Mouse (Mus musculus): Measurements from ENCODE around the gene Tor1b.

The Tor1b gene

DNA sequence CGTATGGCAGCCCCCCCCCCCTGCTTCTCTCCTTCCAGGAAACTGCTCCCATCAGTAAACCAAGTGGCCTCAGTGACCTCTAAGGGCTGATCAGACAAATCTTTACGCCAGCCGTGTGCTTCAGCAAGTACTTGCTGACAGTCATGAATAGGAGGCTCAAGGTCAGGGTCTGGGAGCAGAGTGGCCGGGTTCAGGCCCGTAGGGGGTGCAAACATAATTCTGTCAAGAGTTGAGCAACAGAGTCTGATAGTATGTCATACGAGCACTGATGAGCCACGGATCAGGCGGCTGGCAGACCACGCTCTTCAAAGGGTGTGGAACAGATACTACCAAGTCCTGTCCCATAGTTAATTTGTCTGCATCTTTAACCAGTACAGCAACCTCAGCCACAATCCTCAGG, 37.5 kb downstream of the Tor1b start:
- no peak for DNase-seq (ENCODE audit: low spot score)

DNA sequence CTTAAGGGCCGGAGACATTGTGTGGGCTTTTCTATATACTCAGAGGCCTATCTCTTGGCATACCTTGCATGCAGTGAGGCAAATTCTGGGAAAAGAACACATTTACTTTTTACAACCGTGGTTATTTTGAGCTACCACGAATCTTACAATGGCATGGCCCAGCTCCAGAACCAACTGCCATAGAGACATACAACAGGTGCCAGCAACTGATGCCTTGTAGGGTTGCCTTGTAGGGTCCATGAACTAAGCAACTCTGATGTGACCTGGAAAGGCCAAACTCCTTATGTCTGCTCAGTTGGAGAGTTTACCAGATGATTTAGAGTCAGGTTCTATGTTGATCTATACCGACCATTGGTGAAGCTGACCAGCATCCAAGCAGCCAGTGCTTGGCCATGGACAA, 42.1 kb downstream of the Tor1b start:
- DNase-seq (ENCODE audit: low spot score): no peak

DNA sequence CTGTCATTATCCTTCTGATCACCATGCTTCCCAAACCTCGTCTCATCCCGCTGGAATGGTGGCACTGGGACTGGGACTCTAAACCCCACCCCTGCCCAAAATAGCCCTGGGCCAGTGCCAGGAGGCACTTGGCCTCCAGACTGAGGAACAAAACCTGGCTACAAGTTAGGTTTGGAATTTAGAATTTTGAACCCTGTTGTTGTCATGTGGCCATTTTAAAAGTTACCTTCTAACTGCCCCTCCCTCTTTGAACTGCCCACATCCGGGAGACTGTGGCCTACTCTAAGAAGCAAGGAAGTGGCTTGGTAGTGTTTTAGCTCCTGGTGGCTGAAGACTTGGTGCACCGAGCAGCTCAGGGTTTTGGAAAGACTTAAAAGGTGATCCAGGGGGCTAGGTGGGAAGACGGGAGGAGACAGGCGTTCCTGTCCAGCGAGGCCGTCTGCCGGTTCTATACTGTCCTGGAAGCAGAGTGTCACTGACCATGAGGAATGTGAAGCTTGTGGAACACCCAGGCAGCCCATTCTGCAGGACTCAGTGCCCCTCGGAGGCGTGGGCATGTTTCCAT, 42.8 kb downstream of the Tor1b start:
- no peak for DNase-seq (ENCODE audit: low spot score)

DNA sequence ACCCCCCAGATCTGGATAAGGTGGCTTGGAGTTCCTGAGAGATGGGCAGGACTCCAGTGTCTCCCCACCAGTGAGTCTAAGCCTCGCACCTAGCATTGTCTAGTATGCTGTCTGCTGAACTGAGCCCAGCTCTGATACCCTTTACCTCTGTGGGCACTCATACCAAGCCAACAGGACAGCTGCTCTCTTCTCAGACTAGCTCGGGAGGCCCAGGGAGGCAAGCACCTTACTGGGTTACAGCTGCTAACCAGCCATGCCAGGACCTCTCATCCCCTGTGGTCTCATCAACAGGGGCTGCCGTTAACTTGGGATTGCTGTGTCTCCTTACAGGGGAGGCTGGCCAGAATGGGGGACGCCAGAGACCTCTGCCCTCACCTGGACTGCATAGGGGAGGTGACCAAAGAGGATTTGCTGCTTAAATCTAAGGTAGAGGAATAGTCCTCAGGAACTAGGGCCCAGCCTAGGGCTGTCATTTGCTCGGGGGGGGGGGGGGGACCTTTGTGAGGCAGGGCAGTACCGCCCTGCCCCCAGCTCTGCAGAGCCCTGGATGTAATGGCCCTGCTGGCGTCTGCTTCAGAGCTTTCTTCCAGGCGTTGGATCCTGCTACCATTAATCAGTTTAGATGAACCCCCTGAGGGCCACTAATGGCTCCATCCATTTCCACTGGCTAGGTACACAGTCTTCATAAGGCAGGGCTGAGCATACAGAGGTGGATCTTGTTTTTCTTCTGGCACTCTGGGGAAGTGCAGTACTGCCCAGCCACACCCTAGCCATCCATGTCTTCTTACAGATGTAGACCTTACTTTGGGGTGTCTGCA, 45.9 kb downstream of the Tor1b start:
- no peak for DNase-seq (ENCODE audit: low spot score)

DNA sequence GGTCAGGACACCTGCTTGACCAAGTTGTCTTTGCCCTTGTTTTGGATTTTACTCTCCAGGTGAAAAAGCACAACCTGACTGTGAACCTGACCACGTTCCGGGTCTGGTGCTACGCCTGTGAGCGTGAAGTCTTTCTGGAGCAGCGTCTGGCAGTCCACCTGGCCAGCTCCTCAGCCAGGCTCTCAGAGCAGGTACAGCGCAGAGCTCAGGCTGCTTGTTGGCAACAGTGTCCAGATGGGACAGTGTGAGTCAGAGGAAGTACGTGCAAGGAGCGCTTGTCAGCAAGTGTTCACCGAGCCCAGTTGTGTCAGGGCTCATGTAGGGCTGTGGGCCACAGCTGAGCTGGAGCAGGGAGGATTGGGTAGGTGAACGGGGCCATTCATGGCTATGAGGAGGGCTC, 50.1 kb downstream of the Tor1b start:
- DNase-seq (ENCODE audit: low spot score): no peak

DNA sequence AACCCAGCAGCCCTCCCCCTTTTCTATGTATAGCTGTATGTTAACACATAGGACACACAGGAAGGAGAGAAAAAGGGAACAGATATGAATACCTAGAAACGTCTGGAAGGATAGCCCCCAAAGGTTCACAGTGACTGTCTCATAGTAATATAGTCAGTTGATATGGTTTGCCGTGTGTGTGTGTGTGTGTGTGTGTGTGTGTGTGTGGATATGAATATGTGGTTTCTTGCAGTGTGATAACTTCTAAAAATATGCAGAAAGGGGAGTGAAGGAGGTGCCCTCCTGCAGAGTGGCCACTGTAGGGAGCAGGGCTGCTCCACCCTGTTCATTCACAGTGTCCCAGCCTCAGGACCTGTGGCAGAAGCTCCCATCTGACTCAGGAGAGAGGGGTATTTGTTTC, 52.7 kb downstream of the Tor1b start:
- no peak for DNase-seq (ENCODE audit: low spot score)

DNA sequence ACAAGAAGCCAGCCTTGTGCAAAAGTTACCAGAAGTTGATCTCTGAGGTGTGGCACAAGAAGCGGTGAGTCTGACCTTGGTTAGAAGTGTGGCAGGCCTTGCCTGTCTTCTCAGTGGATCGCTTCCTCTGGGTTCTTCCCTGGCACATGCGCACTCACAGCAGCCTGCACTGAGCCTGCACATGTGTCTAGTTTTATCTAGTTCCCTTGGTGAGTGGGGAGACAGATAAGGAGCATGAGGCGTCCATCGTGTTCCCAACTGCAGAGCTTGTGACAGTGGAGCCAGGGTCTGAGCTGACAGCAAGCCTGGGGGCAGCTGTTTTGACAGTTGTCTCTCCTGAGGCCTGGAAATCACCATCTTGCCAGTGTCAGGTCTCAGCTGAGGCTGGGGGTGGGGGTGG, 53.7 kb downstream of the Tor1b start:
- no peak for DNase-seq (ENCODE audit: low spot score)

DNA sequence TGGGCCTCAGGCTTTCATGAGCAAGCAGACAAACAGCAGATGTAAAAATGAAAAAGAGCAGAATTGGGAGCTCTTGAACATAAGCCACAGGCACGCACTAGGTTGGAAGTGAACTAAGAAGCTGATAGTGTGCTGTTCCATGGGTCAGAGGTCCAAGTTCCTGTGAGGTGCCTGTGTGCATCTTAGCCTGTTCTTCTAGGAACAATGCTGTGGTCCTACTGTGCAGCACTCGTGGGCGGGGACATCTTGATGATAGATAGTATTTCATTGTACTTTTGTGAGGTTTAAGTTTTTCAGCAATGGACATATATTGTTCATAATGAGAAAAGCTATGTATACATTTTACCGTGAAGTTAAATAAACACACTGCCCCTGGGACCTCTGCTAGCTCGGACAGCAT, 54.4 kb downstream of the Tor1b start:
- DNase-seq (ENCODE audit: low spot score): no peak

Measured in embryo, embryonic 10.5 days (tissue).